Mouse (Mus musculus) skeletal muscle tissue, adult 2 months (tissue): ENCODE data around the gene Acta1.

Source experiments
- DNase-seq: peaks from one replicate; pipeline ENCODE4 v3.0.0-alpha.2; 2012; ENCODE audit warnings: low read depth, low spot score

Gene Acta1

DNA sequence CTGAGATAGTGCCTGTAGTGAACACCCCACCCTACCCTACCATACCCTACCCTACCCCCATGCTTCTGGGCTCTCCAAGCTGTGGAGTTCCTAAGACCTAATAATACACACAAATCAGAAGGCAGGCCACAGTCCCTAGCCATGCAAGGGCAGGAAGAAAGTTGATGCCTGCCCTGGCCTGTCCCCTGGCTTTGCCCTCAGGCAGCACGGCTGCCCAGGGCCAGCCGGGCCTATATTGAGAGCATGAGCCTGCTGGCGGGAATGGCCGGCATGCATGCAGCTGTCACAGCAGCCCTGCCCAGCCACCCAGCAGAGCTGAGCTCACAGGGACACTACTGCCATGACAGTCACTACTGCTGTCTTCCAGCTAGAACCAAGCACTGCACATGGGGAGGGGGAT is 11.5 kb downstream of the Acta1 start:
- peak; percentile 96 for DNase-seq

DNA sequence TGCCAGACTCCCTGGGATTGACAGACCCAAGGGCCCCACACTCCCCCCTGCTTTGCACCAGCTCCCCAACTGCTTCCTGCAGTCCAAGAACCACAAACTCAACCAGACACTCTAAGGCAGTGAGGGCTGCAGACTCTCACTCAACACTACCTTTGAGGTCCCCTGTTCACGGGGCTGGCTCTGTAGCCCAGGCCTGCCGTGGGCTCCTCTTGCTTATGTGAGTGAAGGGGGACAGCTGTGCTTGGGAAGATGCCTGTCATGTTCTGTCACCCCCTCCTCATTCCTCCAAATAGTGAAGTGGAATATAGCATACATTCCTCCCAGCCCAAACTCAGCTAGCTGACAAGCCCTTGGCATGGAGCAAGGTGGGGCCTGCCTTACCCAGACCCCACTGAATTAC is 12.1 kb downstream of the Acta1 start:
- no peak for DNase-seq

DNA sequence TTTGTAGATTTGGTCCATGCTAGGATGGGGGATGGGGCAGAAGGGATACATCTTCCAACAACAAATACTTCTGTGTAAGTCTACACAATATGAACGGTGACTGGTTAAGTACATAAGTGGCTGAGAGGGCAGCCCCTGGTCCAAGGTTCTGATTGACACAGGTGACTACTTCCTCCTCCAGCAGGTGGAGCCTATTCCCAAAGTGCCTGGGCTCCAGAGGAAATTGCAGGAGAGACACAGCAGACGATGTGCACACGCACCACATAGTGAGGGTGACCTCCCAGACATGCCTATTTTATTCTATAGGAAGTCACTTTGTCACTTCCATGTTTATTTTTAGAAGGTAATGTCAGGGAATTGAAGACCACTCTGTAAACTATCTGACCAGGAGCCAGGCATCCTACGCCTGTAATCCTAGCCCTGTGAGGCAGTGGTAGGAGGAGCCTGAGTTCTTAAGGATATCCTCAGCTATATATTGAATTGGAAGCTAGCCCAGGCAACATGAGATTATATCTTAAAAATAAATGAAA is 13.7 kb downstream of the Acta1 start:
- DNase-seq: no peak

DNA sequence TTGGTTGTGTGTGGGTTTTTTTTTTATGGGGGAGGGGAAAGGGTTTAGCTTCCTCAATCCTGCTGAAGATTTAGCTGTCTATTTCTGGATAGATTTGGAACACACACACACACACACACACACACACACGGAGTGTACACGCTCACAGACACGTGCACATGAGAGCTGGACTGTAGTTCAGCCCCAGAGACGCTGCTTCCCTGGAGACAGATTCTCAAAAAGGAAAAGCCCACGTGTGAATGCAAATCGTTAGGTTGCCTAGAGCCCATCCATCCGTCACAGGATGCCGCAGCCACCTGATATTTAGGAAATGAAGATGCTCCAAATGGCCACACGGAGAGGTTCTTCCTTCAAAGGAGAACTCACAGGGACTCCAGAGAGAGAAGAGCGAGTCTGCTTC is 14.3 kb downstream of the Acta1 start:
- DNase-seq: no peak

DNA sequence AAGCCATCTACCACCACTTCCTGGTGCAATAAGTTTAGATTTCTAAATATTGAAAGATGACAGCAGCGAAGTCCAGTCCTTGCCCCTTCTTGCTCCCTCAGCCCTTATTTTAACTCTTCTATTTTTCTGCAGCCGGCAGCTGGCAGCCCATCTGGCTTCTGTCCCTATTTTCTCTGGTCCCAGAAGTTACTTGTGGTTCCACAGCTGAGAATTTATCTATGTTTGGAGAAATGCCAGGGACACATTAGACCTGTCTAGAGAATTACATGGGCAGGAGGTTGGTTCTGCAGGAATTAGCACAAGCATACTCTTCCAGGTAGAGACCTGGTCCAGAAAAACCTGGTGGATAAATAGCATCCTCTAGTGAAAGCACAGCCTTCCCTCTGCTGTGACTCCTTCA is 16.7 kb downstream of the Acta1 start:
- DNase-seq: no peak

DNA sequence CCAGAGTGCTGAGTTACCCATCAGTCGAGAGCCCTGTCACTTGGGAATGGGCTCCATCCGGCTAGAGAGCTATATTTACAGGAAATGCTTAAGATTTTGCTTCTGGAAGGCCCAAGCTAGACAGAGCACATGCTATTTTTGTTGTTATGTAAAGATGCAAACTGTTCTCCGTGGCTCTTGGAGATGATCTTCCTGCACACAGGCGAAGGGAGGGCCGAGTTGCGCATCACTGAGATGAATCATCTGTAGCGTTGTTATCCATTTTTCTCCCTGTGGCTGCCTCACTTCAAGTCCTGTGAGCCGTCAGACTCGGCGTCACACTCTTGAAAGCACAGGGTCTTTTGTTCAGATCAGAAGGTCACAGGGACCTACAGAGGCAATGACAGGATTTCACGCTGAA is 20.2 kb downstream of the Acta1 start:
- DNase-seq: no peak

DNA sequence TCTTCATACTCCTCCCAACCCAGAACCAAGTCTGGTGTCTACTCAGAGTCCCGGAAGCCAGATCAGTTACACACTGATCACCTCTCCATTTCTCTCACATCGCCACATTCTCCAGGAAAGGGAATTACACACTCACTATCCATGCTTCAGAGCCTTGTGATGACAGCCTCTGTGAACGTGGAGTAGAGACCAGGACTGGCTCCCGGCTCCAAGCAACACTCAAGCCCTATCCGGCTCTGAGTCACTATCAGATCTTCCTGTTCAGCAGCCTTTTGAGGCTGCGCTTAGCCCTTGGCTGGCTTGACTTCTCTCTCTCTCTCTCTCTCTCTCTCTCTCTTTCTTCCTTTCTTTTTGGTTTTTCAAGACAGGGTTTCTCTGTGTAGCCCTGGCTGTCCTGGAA is 21.2 kb downstream of the Acta1 start:
- DNase-seq: no peak

DNA sequence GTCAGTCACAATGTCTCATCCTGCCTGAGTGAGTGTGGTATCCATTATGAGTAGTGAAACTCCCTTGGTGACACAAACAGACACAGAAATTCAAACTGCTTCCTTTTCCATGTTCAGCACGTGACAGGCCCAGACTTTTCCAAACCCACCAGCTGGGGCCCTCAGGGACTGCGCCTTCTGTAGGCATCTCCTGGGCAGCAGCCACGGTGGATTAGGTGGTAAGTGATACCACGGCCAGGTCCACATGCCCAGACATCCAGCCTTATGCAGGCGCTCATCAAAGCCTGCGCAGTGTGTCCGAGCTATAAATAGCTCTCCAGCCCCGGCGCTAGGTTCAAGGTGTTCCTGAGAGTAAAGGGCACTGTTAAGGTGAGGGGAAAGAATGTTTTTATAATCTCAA is 22.5 kb downstream of the Acta1 start:
- peak; percentile 93 for DNase-seq

DNA sequence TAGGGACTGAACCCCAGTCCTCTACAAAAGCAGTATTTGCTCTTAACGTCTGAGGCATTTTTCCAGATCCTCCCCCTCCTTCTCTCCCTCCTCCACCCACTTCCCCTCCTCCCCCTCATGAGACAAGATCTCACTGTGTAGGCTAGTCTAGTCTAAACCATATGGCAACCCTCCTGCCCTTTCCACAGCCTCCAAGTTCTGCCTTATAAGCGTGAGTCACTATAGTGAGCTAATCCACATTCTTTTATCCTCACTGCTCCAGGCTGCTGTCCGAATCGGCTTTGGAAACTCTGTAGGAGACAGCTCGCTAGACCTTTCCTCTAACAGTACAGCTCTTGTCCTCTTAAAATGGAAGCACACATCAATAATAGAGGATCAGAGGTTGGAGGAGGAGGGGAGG is 27.6 kb downstream of the Acta1 start:
- DNase-seq: no peak

DNA sequence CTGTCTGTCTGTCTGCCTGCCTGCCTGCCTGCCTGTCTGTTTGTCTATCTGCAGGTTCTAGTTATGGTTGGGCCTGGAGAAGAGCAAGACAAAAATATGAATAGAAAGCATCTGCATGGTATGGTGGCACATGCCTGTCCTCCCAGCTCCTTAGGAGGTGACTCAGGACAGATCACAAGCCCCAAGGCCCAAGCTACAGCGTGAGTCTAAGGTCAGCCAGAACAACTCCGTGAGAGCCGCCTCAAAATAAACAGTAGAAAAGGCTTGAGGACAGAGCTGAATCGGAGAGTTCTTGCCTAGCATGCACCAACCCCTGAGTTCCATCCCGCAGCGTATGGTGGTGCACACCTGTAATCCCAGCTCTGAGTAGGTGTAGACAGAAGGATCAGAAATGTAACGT is 28.8 kb downstream of the Acta1 start:
- DNase-seq: no peak

DNA sequence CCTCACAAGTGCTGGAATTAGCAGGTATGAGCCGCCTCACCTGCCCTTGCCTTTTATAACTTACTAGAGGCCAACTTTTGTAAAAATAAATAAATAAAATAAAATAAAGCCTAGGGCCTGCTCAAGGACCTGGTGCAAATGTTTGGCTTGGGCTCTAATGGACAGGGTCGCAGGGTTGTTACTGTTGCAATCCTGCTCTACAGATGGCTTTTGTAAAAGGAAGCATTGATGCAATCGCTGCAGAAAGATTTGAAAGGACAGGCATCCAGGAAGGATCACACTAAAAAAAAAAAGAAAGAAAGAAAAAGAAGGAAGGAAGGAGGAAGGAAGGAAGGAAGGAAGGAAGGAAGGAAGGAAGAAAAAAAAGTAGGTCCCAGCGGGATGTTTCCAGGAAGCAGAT is 34.2 kb downstream of the Acta1 start:
- DNase-seq: no peak

DNA sequence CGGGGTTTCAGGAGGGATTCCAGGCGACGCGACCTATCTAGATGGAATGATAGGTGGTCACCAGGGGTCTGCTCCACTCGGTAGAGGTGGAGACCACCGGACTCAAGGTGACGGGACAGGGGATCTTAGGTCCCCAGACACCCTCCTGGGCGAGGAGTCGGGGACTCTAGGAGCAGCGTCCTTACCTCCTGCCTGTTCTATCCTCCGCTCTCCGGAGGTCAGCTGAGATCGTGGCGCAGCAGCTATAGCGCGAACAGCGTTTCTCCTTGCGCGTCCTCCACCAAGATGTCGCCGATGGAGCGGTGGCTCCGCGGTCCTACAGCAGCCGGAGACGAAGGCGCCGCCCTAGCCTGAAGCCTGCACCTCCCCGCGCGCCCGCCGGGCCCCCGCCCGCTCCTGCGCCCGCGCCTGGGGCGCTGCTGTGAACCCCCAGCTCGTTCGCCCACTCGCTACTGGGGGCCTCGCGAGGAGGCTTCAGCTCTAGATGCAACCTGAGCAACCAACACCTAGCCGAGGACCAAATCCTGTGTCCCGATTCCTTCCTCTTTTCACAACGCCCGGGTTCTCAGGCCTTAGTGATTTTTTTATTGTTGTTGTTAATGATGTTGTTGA is 34.8 kb downstream of the Acta1 start, which contains the start of gene Ccsap:
TSS of gene Ccsap (minus strand) at position 562 of the 612 bp plus-strand sequence.
- no peak for DNase-seq

DNA sequence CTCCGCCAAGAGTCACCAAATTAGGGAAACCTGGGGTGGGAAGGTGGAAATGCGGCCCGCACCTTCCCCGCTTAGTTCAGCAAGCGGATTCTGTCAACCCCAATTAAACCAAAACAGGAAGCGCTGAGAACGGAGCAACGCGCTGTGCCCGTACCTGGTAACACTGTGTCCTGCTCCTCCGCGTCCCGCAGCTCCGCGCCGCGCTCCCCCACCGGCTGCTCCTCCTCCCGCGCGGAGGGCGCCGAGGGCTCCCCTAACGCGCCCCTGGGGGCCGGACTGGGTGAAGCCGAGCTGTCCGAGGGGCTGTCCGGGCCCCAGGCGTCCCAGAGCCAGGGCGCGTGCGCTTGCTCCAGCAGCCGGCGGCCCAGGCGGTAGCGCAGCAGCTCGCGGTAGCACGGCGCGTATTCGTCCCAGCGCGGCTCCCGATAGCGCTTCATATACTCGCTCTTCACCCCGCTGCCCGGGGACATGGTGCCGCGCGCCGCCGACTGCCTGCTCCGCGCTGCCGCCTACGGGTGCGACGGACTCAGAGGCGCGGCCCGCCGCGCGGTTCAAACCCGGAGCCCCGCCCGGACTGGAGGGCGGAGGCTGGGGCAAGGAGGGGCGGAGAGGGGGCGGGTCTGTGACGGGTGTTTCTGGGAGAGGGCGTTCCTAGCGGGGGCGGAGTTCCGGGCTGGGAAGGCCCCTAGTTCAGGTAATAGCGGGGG is 35.5 kb downstream of the Acta1 start:
- peak; percentile 80 for DNase-seq

DNA sequence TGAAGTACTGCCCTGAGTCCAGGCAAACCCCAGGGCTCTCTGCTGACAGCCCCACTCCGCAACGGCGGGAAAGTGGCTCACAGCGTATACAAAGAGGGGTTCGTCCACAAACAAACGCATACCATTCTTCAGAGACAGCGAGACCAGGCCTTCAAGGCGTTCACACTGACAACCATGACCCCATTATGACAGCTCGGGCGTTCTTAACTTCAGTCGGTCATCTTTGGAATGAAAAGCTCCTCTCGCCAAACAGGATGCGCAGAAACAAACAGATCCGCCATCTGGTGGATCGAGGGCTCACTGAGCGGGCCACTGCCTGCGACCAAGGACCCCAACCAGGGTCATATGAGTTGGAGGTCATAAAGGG is 36.0 kb downstream of the Acta1 start:
- DNase-seq: no peak

DNA sequence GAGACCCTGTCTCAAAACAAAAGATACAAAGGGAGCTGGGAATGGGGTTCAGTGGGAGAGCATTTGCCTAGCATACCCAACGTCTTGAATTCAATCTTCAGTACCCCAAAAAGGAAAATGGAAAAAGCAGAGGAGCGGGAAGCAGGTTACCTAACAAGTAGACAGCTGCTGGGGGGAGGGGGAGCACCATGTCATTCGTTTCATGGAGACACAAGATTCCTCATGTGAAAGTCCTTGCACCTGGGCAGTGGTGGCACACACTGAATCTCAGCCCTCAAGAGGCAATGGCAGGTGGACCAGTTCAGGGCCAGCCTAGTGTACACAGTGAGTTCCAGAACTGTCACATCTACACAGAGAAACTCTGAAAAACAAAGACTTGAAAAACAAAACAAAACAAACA is 37.2 kb downstream of the Acta1 start:
- no peak for DNase-seq

DNA sequence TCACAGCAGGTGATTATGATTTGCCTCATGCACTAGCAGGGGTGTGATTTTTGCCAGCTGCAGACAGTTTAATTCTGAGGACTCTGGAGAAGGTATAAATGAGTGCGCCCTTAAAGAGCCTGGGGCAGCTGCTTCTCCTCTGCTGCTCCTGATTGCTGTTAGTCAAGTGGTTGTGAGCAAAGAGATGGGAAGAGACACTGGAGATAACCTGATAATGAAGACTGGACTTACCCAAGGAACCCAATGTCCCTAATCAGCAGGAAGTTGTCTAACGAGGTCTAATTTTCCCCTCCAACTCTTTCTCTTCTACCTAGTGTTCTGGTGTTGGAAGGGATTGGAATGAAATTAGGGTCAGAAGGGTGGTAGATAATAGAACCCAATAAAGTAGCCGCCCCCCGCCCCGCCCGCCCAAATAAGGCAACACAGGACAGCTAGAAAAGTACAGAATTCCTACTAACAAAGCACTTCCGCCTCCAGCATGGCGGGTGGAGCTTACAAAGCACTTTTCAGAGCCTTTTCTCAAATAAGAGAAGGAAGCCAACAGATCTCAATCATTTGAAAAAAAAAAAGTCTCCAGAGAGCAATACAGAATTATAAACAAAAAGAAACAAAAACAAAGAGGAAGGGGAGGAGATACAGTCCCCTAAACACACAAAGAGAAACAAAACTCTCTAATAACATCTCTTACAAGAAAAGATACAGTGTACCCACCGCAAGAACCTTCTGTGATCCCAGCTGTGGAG is 39.6 kb downstream of the Acta1 start:
- DNase-seq: no peak

DNA sequence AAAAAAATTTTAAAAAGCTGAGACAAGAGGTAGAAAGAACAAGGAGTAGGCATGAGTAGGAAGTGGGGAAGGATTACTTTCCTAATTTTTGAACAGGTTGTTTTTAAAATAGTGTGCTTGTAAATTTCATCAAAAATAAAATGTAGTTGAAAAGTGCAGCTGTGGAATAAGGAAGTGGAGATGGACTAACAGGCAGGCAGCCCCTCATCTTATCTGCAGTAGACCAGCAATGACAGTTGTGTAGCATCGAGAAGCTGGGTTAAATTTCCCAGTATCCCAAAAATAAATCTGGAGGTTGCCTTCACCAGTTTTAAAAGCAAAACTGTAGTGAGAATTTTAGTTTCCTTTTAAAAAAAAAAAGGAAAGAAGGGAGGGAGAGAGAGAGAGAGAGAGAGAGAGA is 40.3 kb downstream of the Acta1 start:
- no peak for DNase-seq

DNA sequence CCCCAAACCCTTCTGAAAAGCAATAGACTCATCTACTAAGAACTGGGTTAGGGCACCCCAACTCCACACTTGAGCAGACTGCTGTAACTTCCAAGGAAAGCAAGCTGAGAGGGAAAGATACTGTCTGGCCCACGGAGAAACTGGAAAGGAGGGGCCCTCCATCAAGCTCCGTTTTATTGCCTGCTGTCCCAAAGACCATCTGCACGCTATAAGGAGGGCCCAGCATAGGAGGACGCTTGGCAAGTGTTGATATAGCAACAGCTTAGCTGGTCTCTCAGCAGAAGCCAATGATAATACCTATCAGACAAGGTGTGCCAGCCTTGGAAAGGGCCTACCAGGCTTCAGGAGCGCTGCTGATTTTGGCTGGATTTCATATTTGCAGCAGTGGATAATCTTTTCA is 43.0 kb downstream of the Acta1 start:
- DNase-seq: no peak

DNA sequence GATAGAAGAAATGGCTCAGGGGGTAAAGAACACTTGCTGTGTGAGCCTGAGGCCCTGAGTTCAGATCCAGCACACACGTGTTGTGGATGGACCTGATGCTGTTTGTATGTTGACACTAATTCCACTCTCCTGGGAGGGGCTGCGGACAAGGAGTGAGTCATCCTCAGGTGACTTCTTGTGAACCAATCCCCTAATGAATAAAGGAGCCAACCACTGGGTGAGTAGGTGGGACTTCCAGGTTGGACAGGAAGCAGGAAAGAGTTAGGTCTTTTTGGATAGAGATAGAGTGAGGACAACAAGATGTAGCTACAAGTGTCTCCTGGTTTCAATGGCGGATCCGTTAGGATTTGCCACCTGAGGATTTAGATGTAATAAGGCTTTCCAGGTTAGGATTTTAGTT is 45.2 kb downstream of the Acta1 start:
- no peak for DNase-seq

DNA sequence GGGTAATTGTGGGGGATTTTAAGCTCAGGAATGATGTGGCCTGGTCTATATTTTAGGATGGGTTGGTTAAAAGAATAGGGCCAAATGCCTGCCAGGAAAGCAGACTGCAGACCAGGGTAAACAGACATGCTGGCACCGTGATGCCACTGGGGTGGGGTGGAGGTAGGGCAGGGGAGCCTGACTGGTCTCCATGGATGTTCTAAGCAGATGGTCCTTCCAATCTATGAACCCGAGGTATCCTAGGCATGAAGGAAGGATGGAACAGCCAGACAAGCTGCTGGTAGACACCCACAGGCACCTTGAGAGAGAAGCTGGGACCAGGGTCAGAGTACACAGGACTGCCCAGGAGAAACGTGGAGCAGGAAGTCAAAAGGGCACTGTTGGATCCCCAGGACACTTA is 47.0 kb downstream of the Acta1 start:
- no peak for DNase-seq

DNA sequence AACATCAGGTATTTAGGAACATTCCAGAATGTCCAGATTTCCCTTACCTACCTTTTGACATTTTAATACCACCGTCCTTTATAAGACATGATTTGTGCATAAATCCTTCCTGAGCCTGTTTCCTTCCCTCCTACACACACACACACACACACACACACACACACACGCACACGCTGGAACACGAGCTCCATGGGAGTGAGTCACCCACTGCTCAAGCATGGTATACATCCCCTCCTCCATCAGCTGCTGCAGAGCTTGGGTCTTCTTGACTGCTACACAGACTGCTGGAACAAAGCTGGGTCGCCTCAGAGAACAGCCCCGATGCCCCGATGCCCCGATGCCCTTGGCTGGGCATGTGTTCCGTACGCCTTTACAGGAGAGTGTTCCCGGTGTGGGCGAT is 48.0 kb downstream of the Acta1 start:
- no peak for DNase-seq

DNA sequence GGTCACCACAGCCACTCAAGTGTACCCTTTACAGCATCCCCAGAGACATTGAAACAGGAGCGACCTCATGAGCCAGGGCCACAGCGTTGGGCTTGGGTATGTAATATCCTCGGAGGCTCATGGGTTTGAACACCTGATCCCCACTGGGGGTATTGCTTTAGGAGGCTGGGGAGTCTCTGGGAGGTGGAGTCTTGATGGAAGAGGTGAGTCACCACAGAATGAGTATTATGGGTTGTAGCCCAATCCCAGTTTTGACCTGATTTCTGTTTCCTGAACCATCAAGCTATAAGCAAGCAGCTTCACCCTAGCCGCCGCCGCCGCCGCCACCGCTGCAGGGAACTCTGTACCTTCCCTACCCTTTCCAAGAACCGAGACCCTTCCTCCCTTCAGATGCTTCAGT is 48.6 kb downstream of the Acta1 start:
- DNase-seq: no peak

DNA sequence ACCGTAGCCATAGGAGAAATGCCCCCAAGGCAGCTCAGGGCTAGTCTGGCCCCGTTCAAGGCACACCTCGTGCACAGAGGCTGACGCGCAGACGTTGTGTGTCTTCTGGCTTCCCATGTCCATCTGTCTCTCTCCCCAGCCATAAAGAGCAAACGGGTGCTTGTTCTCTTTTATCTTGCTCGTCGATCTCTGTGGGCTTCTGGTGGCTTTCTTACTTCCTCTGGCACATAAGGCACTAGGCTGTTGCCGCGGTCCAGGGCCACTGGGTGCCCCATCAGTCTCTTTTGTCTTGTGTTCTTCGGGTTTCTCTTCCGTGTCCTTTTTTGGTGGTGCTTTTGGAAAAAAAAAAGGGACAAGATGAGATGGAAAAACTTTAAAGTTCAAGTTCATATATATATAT is 49.4 kb downstream of the Acta1 start:
- no peak for DNase-seq
